Mouse (Mus musculus) midbrain, postnatal 0 days (tissue): ENCODE measurements around the gene Tes3-ps. TPM values are rescaled to one million over a fixed set of nuclear protein-coding genes. Genes with fewer than 3 reads are reported as not detected.
A peak's percentile ranks its signal among the peaks of the same experiment; 100 is the strongest.

Source experiments
- ATAC-seq: fragments of 200-750 bp; cut with Nextera tagmentation; 2 replicates; pipeline ENCODE4 v1.8.0; 2017; ENCODE audit warnings: moderate number of reproducible peaks, mild to moderate bottlenecking, moderate TSS enrichment, moderate library complexity; ENCODE audit not compliant: low FRiP score
- DNase-seq: peaks from one replicate; pipeline ENCODE4 v3.0.0-alpha.2; 2015; ENCODE audit warnings: low spot score
- H3K27ac ChIP-seq: fragments of 300-500 bp; sonication (generic); 2 replicates; pipeline ENCODE4 v1.5.1; 2014; ENCODE audit warnings: low read depth, mild to moderate bottlenecking, low read length, mixed read lengths
- H3K27me3 ChIP-seq: fragments of 300-500 bp; sonication (generic); 2 replicates; pipeline ENCODE4 v1.6.1; 2014; ENCODE audit warnings: low read length, control low read depth, mixed read lengths; ENCODE audit not compliant: insufficient read depth
- H3K36me3 ChIP-seq: fragments of 300-500 bp; sonication (generic); 2 replicates; pipeline ENCODE4 v1.6.1; 2014; ENCODE audit warnings: low read length, control low read depth, mixed read lengths; ENCODE audit not compliant: insufficient read depth
- H3K4me1 ChIP-seq: fragments of 300-500 bp; sonication (generic); 2 replicates; pipeline ENCODE4 v1.6.1; 2014; ENCODE audit warnings: mild to moderate bottlenecking, control low read depth, antibody characterized with exemption, low read length, mixed read lengths; ENCODE audit not compliant: insufficient read depth
- H3K4me2 ChIP-seq: fragments of 300-500 bp; sonication (generic); 2 replicates; pipeline ENCODE4 v1.6.1; 2014; ENCODE audit warnings: low read depth, mild to moderate bottlenecking, low read length, mixed read lengths; ENCODE audit not compliant: poor library complexity, severe bottlenecking
- H3K4me3 ChIP-seq: fragments of 300-500 bp; sonication (generic); 2 replicates; pipeline ENCODE4 v1.5.1; 2014; ENCODE audit warnings: low read depth, mild to moderate bottlenecking, low read length, moderate library complexity
- H3K9ac ChIP-seq: fragments of 300-500 bp; sonication (generic); replicated peaks from 2 replicates; pipeline ENCODE4 v1.6.1; 2014; ENCODE audit warnings: mild to moderate bottlenecking, low read length, moderate library complexity, mixed read lengths; ENCODE audit not compliant: poor library complexity, severe bottlenecking
- H3K9me3 ChIP-seq: fragments of 300-500 bp; sonication (generic); 2 replicates; pipeline ENCODE4 v1.6.1; 2016; ENCODE audit warnings: low read length, control low read depth
- CTCF ChIP-seq: IDR thresholded peaks from 2 replicates; pipeline ENCODE4 v1.5.1; 2016; ENCODE audit warnings: antibody characterized with exemption, mild to moderate bottlenecking
- WGBS: fragments of 180-500 bp; shearing (Covaris S2); extraction: QIAGEN DNeasy Blood & Tissue Kit; methylation state at CpG from one replicate; pipeline ENCODE4 v1.1.7; 2014; 5-methylcytosine and 5-hydroxymethylcytosine counted together
- polyA plus RNA-seq: library from polyadenylated mRNA; unstranded; fragments of >200 nt; fragmentation: Nextera tagmentation; extraction: Ambion mirVana; gene quantifications from 2 replicates; pipeline ENCODE4 v1.2.1, GENCODE M21; 2015
- total RNA-seq: library from RNA; depleted of rRNA; stranded (reverse); fragments of >200 nt; gene quantifications from 2 replicates; pipeline ENCODE4 v1.2.3, GENCODE M21; 2014

Tes3-ps gene
- total and polyA plus RNA-seq, 2 experiments from 2014 or later: 0.38 to 0.70 TPM

DNA sequence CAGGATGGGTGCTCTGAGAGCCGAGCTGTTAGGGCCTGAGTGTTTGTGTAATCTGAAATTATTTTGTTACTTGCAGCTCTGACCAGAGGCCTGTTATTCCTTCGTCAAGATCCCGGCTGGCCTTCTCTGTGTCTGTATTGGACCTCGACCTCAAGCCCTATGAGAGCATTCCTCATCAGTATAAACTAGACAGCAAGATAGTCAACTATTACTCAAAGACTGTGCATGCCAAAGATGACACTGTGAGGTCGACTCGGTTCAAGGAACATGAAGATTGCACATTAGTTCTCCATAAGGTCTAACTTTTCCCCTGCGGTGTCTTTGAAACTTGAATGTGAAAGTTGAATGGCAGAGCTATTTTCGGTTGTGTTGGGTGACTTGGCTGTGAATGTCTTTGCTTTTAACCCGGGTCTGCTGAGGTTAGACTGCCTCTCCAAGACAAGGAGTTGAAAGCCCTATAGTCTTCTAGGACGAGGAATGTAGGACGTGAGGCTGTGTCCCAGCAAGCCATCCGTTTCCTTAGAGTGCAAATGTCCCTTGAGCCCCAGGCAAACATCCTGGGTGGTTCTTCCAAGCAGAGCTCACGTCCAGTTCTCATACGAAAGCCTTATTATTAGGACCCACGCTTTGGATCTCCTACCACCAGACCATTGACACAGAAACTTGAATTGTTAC, 31.5 kb upstream of the Tes3-ps start:
- Histone ChIP-seq H3K4me3 (no peak overlapping the region), H3K27ac (no peak overlapping the region; the same call in 1 of the 2 replicates), H3K9me3 (no peaks in the 10 kb centered on the region), H3K9ac (no peak overlapping the region), H3K4me1 (no peaks in the 10 kb centered on the region), H3K36me3 (peaks cover 38% of the 10 kb centered on the region), H3K4me2 (no peak overlapping the region), H3K27me3 (no peaks in the 10 kb centered on the region)
- ATAC-seq (no peak), DNase-seq (no peak)
- WGBS: 84% methylated on average over 15 of the region's 15 CpGs
- no peak for TF ChIP-seq CTCF

DNA sequence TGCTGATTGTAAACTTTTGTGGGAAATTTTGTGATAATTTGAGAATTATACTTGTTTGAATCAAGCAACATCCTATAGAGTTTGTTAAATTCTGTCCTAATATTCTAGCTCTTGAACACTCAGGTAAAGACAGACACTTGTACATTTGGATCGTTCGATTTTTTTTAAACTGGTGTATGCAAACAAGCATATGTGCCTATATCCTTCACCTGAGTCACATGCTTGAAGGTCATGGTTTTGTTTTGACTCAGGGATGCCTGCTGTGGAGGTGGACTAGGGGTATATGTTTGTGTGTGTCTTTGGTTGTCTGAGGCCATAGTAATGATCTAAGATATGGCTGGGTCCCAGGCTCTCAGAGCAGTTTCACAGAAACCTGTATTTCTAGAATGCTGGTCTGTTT, 30.2 kb upstream of the Tes3-ps start:
- ATAC-seq: no peak
- Histone ChIP-seq H3K4me3 (no peak overlapping the region), H3K27ac (no peak overlapping the region), H3K9ac (no peak overlapping the region), H3K4me1 (no peaks in the 10 kb centered on the region), H3K27me3 (no peaks in the 10 kb centered on the region), H3K36me3 (peaks cover 38% of the 10 kb centered on the region), H3K4me2 (no peak overlapping the region), H3K9me3 (no peaks in the 10 kb centered on the region)
- no peak for DNase-seq
- 98% methylated on average over 2 of the region's 2 CpGs for WGBS
- TF ChIP-seq CTCF: no peak

DNA sequence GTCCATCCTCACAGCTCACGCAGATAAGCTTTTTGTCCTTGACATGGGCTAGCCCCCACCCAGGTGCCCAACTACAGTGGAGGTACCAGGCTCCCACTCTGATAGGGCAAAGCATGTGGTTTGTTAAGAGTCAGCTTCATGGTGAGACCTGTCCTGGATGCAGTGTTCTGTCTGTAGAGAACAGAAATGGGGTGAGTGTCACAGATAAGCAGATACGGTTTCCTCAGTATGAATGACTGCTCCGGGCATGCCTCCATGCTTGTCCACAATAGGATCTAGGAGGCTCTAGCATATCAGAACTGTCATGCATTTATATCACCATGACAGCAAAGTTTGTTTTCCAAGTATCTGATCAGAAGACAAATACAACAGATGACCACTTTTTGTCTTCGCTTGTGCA, 27.2 kb upstream of the Tes3-ps start:
- 93% methylated on average over 4 of the region's 4 CpGs for WGBS
- Histone ChIP-seq H3K4me1 (no peaks in the 10 kb centered on the region), H3K36me3 (peaks cover 25% of the 10 kb centered on the region), H3K4me3 (no peak overlapping the region), H3K27ac (no peak overlapping the region), H3K9me3 (no peaks in the 10 kb centered on the region), H3K9ac (no peak overlapping the region), H3K4me2 (no peak overlapping the region), H3K27me3 (no peaks in the 10 kb centered on the region)
- DNase-seq: no peak
- no peak for TF ChIP-seq CTCF
- no peak for ATAC-seq

DNA sequence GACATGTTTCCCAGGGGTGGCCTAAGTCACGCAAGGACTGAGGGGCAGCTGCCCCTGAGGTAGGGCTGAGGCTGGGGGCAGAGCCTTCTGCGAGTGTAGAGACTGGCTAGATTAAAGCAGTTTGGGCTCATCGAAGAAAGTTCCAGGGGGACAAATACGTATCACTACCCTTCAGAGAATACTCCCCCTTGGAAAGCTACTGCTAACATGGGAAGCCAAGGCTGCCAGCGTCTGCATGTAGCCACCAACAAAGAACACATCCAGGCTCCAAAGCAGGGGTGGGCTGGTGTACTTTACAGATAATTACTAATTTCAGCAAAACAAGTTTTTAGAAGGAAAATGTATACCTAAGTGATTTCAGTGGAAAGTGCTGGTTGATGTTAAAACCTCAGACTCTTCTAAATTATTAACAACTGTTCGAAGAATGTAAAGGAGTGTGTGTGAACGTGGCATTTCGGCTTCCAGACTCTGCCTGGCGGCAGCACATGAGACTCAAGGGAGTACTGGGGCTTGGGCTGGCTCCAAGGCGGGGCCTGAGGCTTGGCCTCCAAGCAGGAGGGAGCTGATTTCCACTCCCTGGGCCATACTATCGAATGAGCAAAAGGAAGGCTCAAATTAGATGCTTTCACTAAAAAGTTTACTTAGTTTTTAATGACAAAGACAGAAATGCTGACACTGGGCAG, 26.6 kb upstream of the Tes3-ps start:
- Histone ChIP-seq H3K4me1 (no peaks in the 10 kb centered on the region), H3K9me3 (no peaks in the 10 kb centered on the region), H3K4me3 (no peak overlapping the region), H3K27ac (no peak overlapping the region), H3K9ac (no peak overlapping the region), H3K4me2 (no peak overlapping the region), H3K36me3 (peaks cover 25% of the 10 kb centered on the region), H3K27me3 (no peaks in the 10 kb centered on the region)
- no peak for TF ChIP-seq CTCF
- WGBS: 72% methylated on average over 11 of the region's 11 CpGs
- ATAC-seq: no peak
- DNase-seq: peak; percentile 29

DNA sequence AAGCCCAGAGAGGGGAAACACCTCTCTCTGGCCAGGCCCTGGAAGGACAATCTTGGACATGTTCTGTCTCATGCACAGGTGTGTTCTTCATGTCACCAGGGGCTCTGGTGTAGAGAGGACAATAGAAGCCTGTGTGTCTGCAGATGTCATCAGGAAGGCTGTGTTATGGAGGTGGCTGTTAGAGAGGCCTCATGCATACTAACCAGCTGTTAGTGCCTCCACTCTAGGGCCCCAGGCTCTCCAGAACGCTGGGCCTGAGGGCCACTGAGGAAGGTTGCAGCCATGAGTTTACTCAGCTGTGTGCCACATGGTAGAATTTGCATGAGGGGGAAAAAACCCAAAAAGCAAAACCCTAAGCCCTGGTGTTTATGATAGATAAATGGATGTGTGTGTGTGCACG, 25.5 kb upstream of the Tes3-ps start:
- DNase-seq (no peak), ATAC-seq (no peak)
- WGBS: 87% methylated on average over 2 of the region's 2 CpGs
- H3K36me3 ChIP-seq: peaks cover 19% of the 10 kb centered on the region
- H3K27ac ChIP-seq: no peak overlapping the region
- H3K9me3 ChIP-seq: no peaks in the 10 kb centered on the region
- no peaks in the 10 kb centered on the region for H3K4me1 ChIP-seq
- TF ChIP-seq CTCF: no peak
- H3K4me2 ChIP-seq: no peak overlapping the region
- H3K9ac ChIP-seq: no peak overlapping the region
- H3K27me3 ChIP-seq: no peaks in the 10 kb centered on the region
- no peak overlapping the region for H3K4me3 ChIP-seq

DNA sequence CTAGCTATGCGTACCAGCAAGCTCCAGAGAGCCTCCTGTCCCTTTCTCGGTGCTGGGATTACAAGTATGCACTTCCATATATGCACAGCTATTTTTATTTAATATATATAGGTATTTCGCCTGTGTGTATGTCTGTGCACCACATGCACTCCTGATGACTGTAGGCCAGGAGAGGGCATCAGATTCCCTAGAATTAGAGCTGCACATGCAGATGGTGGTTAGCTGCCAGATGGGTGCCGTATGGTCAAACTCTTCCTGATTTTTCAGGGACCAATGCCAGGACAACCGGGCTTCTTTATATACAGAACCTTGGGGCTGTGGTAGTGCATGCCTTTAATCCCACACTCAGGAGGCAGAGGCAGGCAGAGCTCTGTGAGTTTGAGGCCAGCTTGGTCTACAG, 24.1 kb upstream of the Tes3-ps start:
- H3K36me3 ChIP-seq: peaks cover 11% of the 10 kb centered on the region
- 91% methylated on average over 5 of the region's 5 CpGs for WGBS
- H3K4me2 ChIP-seq: no peak overlapping the region
- TF ChIP-seq CTCF: 0 out of 2 replicates have a peak, but pooled peaks have one; percentile 12
- H3K4me3 ChIP-seq: no peak overlapping the region
- no peak overlapping the region for H3K27ac ChIP-seq
- H3K9me3 ChIP-seq: no peaks in the 10 kb centered on the region
- DNase-seq (peak; percentile 29), ATAC-seq (no peak)
- H3K27me3 ChIP-seq: no peaks in the 10 kb centered on the region
- H3K4me1 ChIP-seq: no peaks in the 10 kb centered on the region
- no peak overlapping the region for H3K9ac ChIP-seq
